Mouse (Mus musculus) erythroblast, embryonic 14.5 days (primary cell): Measurements from ENCODE around the gene Ovca2.

Source experiments
- GATA1 ChIP-seq: IDR thresholded peaks from 2 replicates; pipeline ENCODE4 v1.6.1; 2012; ENCODE audit warnings: low read length, inconsistent platforms, mixed read lengths
- TAL1 ChIP-seq: IDR thresholded peaks from 3 replicates; pipeline ENCODE4 v1.6.1; 2012; ENCODE audit warnings: low read length, inconsistent platforms, mixed read lengths

GRCm38 (mm10) chr11:75189713-75190370 is 11.2 kb upstream of the Ovca2 start:
- no peak for TF ChIP-seq GATA1
- no peak for TF ChIP-seq TAL1
